Mouse (Mus musculus): ENCODE measurements around the gene Tcf23. TPM values are rescaled to one million over a fixed set of nuclear protein-coding genes. Genes with fewer than 3 reads are reported as not detected.
A peak's percentile ranks its signal among the peaks of the same experiment; 100 is the strongest.

The Tcf23 gene
- polyA plus RNA-seq, 1 experiment from 2014 or later = 0.03 TPM

- Histone ChIP-seq H3K36me3 (peaks cover 36% of the 10 kb centered on the region), H3K27me3 (peaks cover 9% of the 10 kb centered on the region; the same call in 1 of the 2 replicates), H3K9me3 (replicated peaks) (no peaks in the 10 kb centered on the region), H3K27ac (no peak overlapping the region), H3K4me3 (replicated peaks) (peak overlapping the region; percentile 76), H3K4me1 (replicated peaks) (peaks cover 23% of the 10 kb centered on the region), H3K9ac (0 out of 2 replicates have a peak overlapping the region, but pooled peaks have one; percentile 79), H3K4me2 (peak overlapping the region; percentile 88)
- no peak for ATAC-seq (ENCODE audit: low read depth)
- WGBS (ENCODE audit: insufficient replicate concordance) = 80% methylated on average over 2 of the region's 2 CpGs
- no peak for DNase-seq
Observed at GRCm38 (mm10) chr5:30950922-30951321, 17.5 kb upstream of the Tcf23 start.

DNA sequence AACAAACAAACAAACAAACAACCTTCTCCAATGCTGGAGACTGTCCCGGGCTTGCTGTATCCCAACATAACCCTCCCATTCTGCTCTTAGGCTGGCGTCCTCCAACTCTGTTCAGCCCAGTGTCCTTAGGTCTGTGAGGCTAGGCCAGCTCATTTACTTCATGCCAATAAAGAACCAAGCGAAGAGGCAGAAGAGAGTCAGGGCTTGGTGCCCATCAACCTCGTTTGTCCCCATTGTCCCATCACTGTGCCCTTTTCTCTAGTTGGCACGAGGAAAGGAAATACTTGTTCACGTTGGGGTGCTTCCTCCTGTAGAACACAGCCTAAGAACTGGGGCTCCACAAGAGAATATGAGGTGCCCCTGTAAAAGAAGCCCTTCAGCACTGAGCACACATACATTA is 16.8 kb upstream of the Tcf23 start:
- peaks cover 23% of the 10 kb centered on the region for H3K4me1 ChIP-seq (replicated peaks)
- H3K36me3 ChIP-seq = peaks cover 38% of the 10 kb centered on the region
- H3K9ac ChIP-seq = no peak overlapping the region
- H3K27me3 ChIP-seq = peaks cover 5% of the 10 kb centered on the region; the same call in 1 of the 2 replicates
- DNase-seq (no peak), ATAC-seq (ENCODE audit: low read depth) (no peak)
- no peaks in the 10 kb centered on the region for H3K9me3 ChIP-seq (replicated peaks)
- 77% methylated on average over 6 of the region's 6 CpGs for WGBS (ENCODE audit: insufficient replicate concordance)
- no peak overlapping the region for H3K4me3 ChIP-seq (replicated peaks)
- no peak overlapping the region for H3K4me2 ChIP-seq
- H3K27ac ChIP-seq = no peak overlapping the region

DNA sequence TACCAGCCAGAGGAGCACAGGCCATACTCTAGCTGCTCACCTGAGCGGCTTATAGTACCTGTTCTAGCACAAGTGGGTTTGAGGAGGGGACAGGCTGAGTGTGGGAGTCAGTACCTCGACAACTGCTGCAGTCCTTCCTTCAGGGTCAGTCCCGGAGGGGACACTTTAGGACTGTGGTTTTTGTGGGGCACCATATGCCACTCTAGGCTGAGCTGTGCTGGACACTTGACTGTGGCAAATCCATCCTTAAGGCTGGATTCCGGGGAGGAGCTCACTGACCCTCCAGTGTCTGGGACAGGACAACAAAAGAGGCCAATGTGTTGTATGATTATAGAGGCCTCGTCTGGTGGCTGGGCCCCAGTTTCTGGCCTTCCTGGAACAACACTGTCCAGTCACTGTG is 15.9 kb upstream of the Tcf23 start:
- Histone ChIP-seq H3K9me3 (replicated peaks) (no peaks in the 10 kb centered on the region), H3K4me3 (replicated peaks) (no peak overlapping the region), H3K27ac (no peak overlapping the region), H3K4me2 (no peak overlapping the region), H3K4me1 (replicated peaks) (peaks cover 26% of the 10 kb centered on the region), H3K9ac (no peak overlapping the region), H3K36me3 (peaks cover 43% of the 10 kb centered on the region), H3K27me3 (no peaks in the 10 kb centered on the region)
- DNase-seq (no peak), ATAC-seq (ENCODE audit: low read depth) (no peak)
- WGBS (ENCODE audit: insufficient replicate concordance) = 68% methylated on average over 5 of the region's 5 CpGs

DNA sequence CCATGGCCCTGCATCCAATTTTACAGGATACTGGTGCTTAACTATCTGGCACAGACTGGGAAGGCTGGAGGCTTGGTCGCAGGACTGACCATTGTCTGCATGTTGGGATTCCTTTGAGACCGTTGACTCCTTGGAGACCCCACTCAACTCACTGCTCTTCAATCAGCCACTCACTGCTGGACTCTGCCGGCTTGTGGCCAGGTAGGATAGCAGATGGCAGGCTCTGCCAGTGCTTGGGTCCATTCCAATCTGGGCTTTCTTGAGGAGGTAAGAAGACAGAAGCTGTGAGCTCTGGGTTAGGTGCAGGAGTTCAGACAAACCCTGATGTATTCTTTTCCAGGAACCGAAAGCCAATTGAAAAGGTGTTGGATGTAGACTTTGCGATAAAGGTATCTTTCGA is 14.4 kb upstream of the Tcf23 start:
- Histone ChIP-seq H3K9ac (no peak overlapping the region), H3K4me3 (replicated peaks) (no peak overlapping the region), H3K27ac (no peak overlapping the region), H3K4me1 (replicated peaks) (peaks cover 35% of the 10 kb centered on the region), H3K27me3 (no peaks in the 10 kb centered on the region), H3K36me3 (peaks cover 57% of the 10 kb centered on the region), H3K4me2 (no peak overlapping the region), H3K9me3 (replicated peaks) (no peaks in the 10 kb centered on the region)
- 88% methylated on average over 6 of the region's 6 CpGs for WGBS (ENCODE audit: insufficient replicate concordance)
- no peak for ATAC-seq (ENCODE audit: low read depth)
- DNase-seq = no peak

DNA sequence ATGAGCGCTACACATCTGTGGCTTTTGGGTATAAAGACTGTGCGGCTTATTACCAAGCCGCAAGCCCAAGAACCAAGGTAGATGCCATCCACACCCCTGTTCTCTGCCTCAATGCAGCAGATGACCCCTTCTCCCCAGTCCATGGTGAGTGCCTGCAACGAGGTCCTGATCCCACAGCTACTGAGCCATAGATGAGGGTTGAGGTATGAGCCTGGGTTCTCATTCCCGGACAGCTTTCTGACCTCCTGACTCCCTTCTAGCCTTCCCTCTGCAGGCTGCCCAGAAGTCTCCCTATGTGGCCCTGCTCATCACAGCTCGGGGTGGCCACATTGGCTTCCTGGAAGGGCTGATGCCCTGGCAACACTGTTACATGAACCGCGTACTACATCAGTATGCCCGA is 13.9 kb upstream of the Tcf23 start:
- H3K9me3 ChIP-seq (replicated peaks) = no peaks in the 10 kb centered on the region
- no peak overlapping the region for H3K4me2 ChIP-seq
- H3K4me3 ChIP-seq (replicated peaks) = no peak overlapping the region
- H3K27me3 ChIP-seq = no peaks in the 10 kb centered on the region
- H3K27ac ChIP-seq = no peak overlapping the region
- no peak overlapping the region for H3K9ac ChIP-seq
- no peak for ATAC-seq (ENCODE audit: low read depth)
- DNase-seq = no peak
- H3K4me1 ChIP-seq (replicated peaks) = peaks cover 35% of the 10 kb centered on the region
- 82% methylated on average over 9 of the region's 9 CpGs for WGBS (ENCODE audit: insufficient replicate concordance)
- H3K36me3 ChIP-seq = peaks cover 57% of the 10 kb centered on the region

GRCm38 (mm10) chr5:30955751-30956150 is 12.7 kb upstream of the Tcf23 start:
- Histone ChIP-seq H3K27ac (no peak overlapping the region), H3K36me3 (peaks cover 57% of the 10 kb centered on the region), H3K9ac (no peak overlapping the region), H3K27me3 (no peaks in the 10 kb centered on the region), H3K9me3 (replicated peaks) (no peaks in the 10 kb centered on the region), H3K4me3 (replicated peaks) (no peak overlapping the region), H3K4me2 (no peak overlapping the region), H3K4me1 (replicated peaks) (peaks cover 30% of the 10 kb centered on the region)
- no peak for DNase-seq
- WGBS (ENCODE audit: insufficient replicate concordance) = 88% methylated on average over 6 of the region's 6 CpGs
- ATAC-seq (ENCODE audit: low read depth) = no peak

DNA sequence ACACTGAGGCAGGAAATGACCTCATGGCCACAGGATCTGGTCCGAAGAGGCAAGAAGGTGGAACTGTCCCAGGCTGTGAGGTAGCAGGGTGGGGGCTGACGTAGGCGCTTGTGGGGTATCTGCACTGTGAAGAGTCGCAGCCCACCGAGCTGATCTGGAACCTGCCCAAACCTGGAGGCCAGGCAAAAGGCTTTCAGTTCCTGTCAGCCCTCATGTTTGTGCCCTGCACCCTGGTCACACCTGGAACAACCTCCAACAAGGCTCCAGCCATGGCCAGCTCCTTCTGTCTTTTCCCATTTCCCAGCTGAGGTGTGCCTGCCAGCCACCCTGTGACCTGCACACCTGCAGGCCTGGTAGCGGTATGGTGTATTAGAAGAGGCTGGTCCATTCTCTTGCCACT is 10.6 kb upstream of the Tcf23 start:
- Histone ChIP-seq H3K9me3 (replicated peaks) (no peaks in the 10 kb centered on the region), H3K9ac (peak overlapping the region; percentile 26; the same call in 1 of the 2 replicates), H3K27me3 (no peaks in the 10 kb centered on the region), H3K27ac (no peak overlapping the region), H3K4me1 (replicated peaks) (peaks cover 38% of the 10 kb centered on the region), H3K4me3 (replicated peaks) (peak overlapping the region; percentile 86; the same call in 1 of the 2 replicates), H3K36me3 (peaks cover 51% of the 10 kb centered on the region), H3K4me2 (peak overlapping the region; percentile 91)
- ATAC-seq (ENCODE audit: low read depth) (no peak), DNase-seq (no peak)
- WGBS (ENCODE audit: insufficient replicate concordance) = 84% methylated on average over 6 of the region's 6 CpGs

DNA sequence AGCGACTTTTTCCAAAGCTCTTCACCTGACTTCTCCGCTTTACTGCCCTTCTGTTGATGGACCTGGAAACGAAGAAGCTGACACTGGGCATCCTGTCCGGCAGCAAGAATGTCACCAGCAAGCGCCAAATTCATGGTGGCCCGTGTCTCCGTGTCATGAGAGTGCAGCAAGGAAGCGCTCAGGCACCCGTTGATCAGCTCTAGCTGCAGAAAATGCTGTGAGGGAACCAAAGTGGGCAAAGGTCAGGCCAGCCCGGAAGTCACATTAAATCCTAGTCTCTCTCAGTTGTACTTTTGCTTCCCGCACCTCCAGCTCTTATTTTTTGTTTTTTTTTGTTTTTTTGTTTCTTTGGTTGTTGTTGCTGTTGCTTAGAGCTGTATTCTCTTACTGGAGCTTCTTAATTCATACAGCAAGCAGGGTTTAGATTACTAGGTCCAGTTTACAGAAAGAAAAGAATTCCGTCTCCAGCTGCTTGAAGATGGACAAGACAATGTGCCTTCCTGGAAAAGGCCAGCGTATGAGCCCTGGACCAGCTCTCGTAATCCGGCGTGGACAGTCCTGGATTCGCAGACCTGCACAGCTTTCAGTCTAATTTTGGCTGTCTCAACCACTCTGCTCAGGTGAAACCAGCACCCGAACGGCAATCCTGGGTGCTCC is 9.1 kb upstream of the Tcf23 start:
- WGBS (ENCODE audit: insufficient replicate concordance) = 30% methylated on average over 19 of the region's 19 CpGs
- H3K9ac ChIP-seq = peak overlapping the region; percentile 94
- peak overlapping the region; percentile 91 for H3K4me2 ChIP-seq
- DNase-seq (no peak), ATAC-seq (ENCODE audit: low read depth) (no peak)
- H3K36me3 ChIP-seq = peaks cover 37% of the 10 kb centered on the region
- peak overlapping the region; percentile 80 for H3K27ac ChIP-seq
- H3K4me1 ChIP-seq (replicated peaks) = peaks cover 38% of the 10 kb centered on the region
- no peaks in the 10 kb centered on the region for H3K9me3 ChIP-seq (replicated peaks)
- H3K4me3 ChIP-seq (replicated peaks) = peak overlapping the region; percentile 86
- H3K27me3 ChIP-seq = no peaks in the 10 kb centered on the region

GRCm38 (mm10) chr5:30959966-30960501 is 8.4 kb upstream of the Tcf23 start, which contains the start of gene Preb:
Preb (minus strand) TSS chr5:30960361.
- Histone ChIP-seq H3K4me2 (peak within 1 kb of the TSS; percentile 91), H3K9ac (peak within 1 kb of the TSS; percentile 94), H3K9me3 (replicated peaks) (no peaks in the 10 kb centered on the region), H3K4me1 (replicated peaks) (peaks cover 38% of the 10 kb centered on the region), H3K4me3 (replicated peaks) (peak within 1 kb of the TSS; percentile 86), H3K27ac (peak within 1 kb of the TSS; percentile 80), H3K27me3 (no peaks in the 10 kb centered on the region), H3K36me3 (peaks cover 30% of the 10 kb centered on the region)
- WGBS (ENCODE audit: insufficient replicate concordance) = under 1% methylated on average over 56 of the region's 56 CpGs
- ATAC-seq (ENCODE audit: low read depth) = peak; percentile 94
- peak; percentile 96 for DNase-seq

GRCm38 (mm10) chr5:30960814-30961213 is 7.6 kb upstream of the Tcf23 start:
- Histone ChIP-seq H3K4me1 (replicated peaks) (peaks cover 40% of the 10 kb centered on the region), H3K4me2 (peak overlapping the region; percentile 91), H3K9ac (peak overlapping the region; percentile 94; the same call in 1 of the 2 replicates), H3K9me3 (replicated peaks) (no peaks in the 10 kb centered on the region), H3K27me3 (no peaks in the 10 kb centered on the region), H3K4me3 (replicated peaks) (peak overlapping the region; percentile 86), H3K27ac (peak overlapping the region; percentile 9; the same call in 1 of the 2 replicates), H3K36me3 (peaks cover 22% of the 10 kb centered on the region)
- 79% methylated on average over 2 of the region's 2 CpGs for WGBS (ENCODE audit: insufficient replicate concordance)
- DNase-seq (no peak), ATAC-seq (ENCODE audit: low read depth) (no peak)

DNA sequence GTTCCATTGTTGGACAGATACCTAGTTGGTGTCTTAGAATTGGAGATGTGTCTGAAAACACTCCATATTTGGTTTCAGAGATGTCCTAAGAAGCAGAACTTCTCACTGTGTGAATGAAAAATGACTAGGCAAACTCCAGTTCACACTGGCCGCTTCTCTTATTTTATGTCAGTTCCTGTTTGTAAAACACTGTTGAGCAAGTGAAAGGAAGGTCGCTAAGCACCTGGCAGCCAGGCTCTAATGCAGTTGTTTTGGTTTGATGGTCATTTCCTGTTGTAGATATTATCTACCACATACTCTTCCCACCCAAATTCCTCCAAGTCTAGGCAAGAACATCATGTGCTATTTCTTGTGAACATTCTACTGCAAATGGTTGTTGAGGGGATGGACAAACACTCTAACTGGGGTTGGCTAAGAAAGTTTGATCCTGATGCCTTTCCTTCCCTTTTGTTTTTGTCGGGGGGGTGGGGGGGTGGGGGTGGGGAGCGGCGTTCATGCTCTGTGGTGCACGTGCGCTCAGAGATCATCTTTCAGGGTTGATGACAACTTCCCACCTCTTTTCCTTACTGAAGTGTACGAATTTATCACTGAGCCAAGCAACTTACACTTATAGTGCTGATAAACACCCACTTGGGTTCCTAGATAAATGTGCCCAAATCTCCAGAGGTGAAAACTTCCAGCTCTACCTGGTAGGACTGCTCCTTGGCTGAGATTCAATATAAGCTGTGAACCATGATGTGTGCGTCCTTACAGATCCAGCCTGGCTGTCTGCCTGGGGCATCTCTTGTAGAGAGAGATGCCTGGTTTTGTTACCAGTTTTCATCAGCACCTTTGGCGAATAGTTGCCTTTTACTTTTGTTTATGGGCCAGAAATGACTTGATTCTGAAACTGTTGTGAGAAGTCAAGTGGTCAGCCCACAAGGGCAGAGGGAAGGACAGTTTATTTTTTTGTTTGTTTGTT is 6.6 kb upstream of the Tcf23 start:
- Histone ChIP-seq H3K27me3 (no peaks in the 10 kb centered on the region), H3K4me2 (no peak overlapping the region), H3K4me1 (replicated peaks) (peaks cover 42% of the 10 kb centered on the region), H3K9ac (no peak overlapping the region), H3K36me3 (peaks cover 18% of the 10 kb centered on the region), H3K4me3 (replicated peaks) (no peak overlapping the region), H3K27ac (no peak overlapping the region; the same call in 1 of the 2 replicates), H3K9me3 (replicated peaks) (no peaks in the 10 kb centered on the region)
- ATAC-seq (ENCODE audit: low read depth) (no peak), DNase-seq (no peak)
- 34% methylated on average over 10 of the region's 10 CpGs for WGBS (ENCODE audit: insufficient replicate concordance)

Measured in liver, embryonic 13.5 days (tissue).